Mouse (Mus musculus) NIH3T3 (cell line): Measurements from ENCODE around the gene Arl6ip5.

ENCODE experiments used
- DNase-seq: peaks from one replicate; pipeline ENCODE4 v3.0.0-alpha.2; 2012; ENCODE audit warnings: low read depth

The Arl6ip5 gene

DNA sequence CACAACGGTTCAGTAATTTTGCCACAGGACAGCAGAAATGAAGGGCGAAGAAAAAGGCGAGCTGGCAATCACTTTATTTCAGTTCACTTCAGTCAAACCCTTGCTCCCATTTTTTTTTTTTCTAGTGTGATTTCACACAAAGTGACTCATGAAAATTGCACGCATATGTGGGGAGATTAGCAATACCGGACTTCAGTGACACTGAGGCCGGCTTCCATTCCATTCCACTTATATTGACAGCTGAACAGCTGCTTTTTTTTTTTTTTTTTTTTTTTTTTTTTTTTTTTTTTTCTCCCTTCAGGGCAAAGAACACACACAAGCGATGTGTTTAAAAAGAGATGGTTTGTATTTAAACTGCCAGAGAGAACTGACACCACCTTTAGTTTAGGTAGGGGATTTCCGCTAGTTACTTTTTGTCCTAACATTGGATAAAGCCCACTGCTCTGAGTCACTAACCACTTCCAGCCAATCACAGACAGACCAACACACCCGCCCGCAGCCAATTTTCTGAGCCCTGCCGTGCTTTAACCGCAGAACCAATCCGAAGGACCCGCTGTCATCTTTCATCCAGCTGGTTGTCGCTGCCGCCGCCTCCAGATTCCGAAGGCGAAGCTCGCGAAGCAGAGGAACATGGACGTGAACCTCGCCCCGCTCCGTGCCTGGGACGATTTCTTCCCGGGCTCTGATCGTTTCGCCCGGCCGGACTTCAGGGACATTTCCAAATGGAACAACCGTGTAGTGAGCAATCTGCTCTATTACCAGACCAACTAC, at the start of gene Arl6ip5:
Gene Arl6ip5 (plus strand): TSS at position 499 of the 771 bp plus-strand sequence.
- DNase-seq = peak; percentile 97

DNA sequence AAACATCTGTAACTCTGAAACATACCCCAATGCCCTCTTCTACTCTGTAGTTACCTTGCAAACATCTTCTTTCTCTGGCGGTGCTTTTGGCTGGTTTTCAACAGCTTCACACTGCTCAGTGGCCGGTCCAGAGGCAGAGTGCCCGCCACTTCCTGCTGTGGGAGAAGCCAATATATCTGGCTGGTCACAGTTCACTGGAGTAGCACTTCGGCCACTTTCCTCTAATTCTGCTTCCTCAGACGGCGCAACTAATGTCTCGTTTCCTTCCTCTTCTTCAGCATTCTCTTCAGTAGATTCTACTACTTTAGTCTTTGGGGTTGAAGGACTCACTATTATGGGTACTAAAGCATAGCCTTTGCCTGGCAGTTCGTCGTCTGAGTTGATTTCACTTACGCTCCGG, 34.8 kb upstream of the Arl6ip5 start:
- no peak for DNase-seq

DNA sequence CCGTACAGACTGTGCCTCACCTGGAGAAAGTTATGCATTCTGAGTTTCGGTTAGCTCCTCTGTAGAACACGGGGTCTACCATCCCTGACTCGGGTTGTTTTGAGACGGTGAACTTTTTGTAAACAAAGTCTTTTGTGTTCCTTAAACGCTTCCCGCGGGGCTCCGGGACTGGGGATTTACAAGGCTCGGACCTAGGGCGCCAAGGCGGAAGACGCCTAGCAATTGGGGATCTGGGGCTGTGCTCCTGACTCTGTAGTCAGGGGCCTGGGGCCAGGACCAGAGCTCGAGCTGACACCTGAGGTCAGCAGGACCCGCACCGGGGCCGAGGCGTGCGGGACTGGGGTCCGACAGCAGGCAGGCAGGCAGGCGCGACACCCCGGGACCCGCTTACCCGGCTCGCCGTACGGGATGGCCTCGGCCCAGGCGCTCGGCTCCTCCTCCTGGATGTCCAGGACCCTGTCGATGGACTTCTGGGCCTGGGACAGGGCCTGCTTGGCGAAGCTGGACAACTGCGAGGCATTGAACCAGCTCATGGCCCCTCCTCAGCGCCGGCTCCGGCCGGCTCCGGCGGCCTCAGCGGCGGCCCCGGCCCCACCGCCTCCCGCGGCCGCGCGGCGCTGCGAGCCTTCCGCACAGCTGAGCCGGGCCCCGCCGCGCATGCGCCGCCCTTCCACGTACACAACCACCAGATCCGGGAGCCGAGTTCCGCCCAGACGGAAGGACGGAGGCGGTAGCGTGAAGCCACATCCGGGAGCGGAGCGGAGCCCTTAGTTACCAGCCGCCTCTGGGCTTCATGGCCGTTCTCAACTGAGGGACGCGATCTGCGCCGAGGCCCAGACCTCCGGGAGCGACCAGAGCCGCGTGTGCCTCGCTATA, 31.8 kb upstream of the Arl6ip5 start, which contains the start of gene Tmf1:
Gene Tmf1 (minus strand): TSS at position 632 of the 876 bp plus-strand sequence.
- peak; percentile 99 for DNase-seq

DNA sequence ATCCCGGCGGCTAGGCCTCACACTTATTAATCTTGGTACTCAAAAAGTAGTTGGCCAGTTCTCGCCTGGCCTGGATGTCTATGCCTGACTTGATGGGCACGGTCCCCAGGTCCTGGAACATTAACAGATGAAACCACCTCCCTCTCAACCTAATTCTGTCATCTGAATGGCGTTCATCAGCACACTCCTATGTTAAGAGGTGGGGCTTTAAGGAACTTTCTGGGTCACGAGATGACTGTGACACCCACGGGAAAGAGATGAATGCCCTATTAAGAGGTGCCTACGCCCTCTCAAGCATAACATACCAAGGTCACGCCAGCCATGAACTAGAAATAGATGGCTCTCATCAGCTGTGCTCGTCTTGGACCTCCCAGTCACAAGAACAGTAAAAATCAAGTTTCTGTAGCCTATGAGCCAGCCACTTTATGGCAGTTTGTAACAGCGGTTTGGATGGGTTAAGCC, 31.1 kb upstream of the Arl6ip5 start:
- DNase-seq = no peak

DNA sequence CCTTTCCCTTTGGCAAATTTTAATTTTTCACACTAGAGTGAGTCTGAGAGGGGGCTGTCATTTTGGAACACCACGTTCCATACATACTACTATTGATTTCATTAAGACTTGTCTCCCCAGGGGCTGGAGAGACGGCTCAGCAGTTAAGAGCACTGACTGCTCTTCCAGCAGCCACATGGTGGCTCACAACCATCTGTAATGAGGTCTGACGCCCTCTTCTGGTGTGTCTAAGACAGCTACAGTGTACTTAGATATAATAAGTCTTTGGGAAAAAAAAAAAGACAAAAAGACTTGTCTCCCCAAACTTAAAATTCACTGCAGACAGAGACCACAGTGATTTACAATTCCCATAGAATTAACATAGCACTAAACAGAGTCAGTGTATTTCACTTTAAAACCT, 10.1 kb upstream of the Arl6ip5 start:
- DNase-seq = no peak

DNA sequence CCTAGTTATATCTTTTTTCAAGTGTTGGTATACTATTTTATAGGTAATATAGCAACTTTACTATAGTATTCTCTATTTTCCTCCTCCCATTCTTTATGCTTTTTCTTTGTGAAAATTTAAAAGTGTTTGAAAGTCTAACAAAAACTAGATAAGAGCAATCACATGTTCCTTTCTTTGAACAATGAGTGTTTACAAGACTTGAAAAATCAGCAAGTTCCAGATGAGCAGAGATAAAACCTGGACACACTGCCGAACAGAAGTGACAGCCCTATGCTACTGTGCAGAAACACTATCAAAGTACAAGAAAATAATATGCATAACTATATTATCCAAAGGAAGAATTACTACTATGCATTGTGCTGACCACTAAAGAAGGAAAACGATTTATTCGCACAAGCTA, 8.0 kb upstream of the Arl6ip5 start:
- no peak for DNase-seq

DNA sequence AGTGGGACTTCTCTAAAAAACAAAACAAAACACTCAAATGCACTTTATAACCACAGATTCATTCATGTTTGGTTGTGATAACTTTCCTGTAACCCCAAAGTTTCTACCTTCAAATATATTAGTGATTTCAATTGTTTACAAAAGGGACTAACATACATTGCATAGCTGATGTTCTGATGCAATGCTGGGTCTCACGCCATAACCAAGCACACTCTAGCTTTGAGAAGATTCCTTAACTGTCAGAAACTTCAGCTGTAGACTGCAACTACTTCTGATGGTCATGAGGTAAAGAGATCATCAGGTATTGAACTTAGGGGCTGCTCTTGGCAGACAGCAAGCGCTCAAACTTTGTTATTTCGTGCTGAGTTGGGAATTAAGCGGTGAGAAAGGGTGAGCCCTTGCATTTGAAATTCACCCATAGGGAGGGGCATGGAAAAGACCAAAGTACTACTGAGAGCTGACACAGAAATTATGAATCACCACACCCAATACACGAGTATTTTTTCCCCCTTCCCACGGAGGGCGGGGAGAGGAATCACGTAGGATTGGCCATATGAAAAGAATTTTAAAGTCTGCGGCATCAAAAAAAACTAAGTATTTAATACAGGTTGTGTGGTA, 6.1 kb upstream of the Arl6ip5 start:
- peak; percentile 53 for DNase-seq

DNA sequence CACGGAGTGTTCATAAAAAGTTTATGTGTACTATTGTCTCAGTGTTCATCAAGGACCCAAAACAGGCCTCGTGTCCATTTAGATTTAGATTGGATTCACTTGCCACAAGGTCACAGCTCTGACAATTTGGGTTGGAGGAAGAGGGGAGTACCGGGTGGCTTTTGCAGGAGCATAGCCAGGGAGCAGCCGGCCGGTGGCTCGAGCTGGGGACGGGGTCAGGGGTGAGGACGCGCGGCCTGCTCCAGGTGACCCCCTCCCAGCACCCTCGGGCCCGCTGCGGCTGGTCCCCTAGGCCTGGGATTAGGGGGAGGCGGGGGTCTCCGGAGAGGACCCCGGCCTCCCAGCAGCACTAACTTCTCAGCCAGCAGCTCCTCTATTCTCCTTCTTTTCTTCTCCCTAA, 5.5 kb upstream of the Arl6ip5 start:
- DNase-seq = peak; percentile 31

DNA sequence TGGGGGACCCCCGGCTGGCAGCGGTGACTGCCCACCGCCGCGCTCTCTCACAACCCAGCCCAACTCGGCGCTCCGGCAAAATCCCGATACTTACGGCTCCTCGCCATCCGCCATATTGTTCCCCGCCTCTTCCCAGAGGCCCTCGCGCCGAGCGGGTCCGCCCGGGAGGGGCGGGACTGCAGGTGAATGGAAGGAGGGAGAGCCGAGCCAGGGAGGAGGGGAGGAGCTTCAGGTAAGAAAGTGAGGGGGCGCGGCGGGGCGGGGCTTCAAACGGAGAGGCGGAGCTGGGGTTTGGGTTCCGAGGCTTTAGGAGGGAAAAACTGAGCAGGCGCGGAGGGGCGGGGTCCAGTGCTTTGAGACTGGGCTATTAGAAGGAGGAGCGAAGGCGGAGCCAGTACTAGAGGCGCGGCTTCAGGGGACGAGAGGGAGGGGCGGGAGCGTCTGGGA, 5.0 kb upstream of the Arl6ip5 start, which contains the start of gene Uba3:
Gene Uba3 (minus strand): TSS at position 209 of the 447 bp plus-strand sequence.
- DNase-seq = peak; percentile 100

DNA sequence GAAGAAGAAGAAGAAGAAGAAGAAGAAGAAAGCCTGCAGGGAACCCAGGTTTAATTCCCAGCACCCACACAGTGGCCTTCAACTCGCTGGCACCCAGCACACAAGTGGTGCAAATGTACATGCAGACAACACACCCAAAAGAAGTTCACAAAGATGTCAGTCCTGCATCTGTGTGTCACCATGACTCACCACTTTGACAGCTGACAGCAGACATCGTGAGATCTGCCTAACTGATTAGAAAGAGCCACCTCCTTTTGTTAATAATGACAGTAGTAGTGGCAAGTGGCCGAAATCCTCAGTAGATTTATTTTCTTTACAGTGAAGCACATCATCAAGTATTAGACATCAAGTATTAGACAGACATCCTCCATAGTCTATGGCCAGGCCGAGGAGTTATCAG, 3.4 kb upstream of the Arl6ip5 start:
- peak; percentile 29 for DNase-seq

DNA sequence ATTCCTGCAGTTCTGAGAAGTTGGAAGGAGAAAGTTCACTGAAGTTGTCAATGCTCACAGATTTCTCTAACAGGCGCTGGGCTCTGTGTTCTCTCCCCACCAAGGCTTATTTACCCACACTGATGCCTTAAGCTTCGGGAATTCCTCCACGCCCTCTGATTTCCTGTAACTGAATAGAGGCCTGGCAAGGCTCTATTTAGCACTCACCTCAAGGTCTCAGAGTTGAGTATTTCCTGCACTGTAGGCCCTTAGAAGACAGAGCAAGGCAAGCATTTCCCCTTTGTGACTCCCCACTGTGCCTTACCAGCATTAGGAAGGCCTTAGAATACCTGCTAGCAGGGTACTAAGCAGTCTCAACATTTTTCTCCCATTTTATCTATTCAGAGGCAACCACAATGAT, 2.1 kb upstream of the Arl6ip5 start:
- no peak for DNase-seq

DNA sequence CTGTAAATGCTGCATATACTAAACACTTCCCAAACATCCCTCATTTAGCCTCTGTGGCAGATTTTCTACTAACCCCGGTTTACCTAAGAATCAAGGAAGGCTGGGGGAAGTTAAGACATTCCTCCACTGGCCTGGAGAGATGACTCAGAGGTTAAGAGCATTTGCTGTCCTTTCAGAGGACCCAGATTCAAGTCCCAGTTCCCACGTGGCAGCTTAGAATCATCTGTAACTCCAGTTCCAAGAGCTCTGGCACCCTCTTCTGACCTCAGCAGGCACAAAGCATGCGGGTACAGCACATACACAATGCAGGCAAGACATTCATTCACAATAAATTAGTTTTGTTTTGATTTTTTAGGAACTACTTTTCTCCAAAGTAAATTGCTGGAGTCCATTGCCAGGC, 1.3 kb upstream of the Arl6ip5 start:
- DNase-seq = peak; percentile 55

DNA sequence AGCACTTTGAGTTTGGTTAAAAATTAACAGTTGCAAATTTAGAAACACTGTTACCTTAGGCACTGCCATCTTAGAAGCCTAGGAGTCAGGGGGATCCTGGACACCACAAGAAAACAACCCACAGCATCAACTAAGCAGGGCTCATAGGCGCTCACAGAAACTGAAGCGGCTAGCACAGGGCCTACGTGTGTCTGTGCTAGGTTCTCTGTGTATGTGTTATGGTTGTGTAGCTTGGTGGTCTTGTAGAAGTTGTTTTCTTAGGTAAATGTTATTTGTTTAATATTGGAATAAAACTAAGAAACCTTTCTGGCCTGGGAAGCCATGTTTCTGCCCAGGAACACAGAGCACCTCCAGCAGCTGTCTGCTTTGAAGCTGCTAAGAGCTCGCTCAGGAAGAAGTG, 738 bp upstream of the Arl6ip5 start:
- DNase-seq = no peak

DNA sequence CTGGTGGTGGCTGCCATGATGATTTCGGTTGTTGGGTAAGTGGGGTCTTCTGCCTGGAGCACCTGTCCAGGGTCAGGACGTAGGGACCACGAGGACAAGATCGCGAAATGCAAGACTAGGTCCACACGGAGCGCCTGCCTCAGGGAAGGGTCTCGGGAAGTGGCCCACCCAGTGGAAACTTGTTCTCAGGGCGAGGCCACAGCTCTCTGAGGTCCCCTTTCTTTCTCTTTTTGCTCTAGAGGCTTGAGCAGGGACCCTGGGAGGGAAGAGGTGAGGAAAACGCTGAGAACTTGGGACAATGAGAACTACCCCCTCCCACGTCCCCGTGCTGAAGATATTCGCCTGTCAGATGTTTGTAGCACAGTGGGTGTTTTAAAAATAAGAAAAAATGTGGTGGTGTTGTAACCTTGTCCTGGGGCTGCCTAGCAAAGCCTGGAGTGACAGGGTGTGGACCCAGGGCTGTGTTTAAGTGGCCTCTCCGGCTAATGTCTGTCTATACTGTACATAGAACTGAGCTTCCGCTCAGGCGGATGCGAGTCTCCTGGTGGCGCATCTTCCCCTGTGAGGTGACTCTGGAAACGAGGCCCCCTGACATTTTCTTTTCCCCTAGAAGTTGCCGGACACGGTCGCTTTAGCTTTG, 593 bp downstream of the Arl6ip5 start:
- peak; percentile 35 for DNase-seq

DNA sequence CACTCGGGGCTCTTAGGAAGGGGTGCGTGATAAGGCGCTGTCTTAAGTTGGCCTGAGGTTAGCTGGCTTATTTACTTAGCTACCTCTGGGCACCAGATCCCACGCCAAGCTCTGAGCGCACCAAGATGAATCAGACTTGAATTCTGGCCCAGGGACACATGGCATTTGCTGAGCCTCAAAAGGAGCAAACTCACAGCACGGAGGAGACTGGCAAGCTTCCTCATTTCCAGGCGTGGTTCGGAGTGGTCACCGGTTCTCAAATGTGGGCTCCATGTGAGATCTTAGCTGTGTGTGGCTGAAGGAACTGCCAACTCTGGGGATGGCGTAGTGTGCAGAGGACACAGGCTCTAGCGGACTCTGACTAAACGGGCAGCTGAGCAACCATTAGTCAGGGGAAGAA, 1.5 kb downstream of the Arl6ip5 start:
- peak; percentile 90 for DNase-seq

DNA sequence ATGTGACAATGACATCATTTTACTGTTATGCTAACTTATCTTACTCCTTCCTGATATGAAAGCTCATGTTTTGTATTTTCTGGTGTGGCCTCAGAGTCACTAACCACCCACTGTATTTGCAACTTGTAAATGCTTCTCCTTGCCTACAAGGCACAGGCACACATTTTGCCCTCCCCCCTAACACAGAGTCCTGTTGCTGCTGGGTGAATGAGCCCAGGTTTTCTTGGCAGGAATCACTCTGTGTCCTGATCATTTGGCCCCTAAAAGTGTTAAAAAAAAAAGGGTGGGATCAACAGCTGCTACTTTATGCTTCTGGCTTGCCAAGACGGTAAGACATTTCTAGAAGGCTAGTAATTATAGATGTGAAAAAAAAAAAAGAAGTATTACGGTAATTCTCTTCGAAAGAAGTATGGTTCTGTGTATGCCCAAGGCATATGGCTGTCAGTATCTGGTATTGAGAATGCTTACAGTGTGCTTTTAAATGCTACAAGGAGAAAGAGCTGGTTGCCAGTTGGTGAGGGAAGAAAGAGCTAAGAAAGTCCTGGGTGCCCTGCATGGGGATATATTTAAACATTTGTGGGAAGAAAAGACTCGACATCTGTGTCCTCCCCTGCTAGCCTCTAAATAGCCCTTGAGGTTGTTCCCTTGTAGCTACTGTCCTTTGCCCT, 5.8 kb downstream of the Arl6ip5 start:
- DNase-seq = no peak

DNA sequence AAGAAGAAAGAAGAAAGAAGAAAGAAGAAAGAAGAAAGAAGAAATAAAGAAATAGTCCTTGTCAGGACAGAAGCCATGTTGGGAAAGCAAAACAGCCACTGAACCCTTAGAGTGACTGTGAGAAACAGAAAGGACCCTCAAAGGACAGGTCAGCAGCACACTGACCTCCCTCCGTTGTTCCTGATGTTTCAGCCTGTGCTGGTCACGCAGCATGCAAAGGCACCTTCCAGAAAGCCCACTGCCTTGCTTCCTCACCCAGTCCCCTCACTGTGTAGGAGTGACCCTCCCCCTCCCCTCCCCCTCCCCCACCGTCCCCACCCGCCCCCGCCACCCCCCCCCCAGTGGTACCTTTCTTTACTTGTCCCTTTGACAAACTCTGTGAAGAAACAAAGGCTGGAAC, 10.2 kb downstream of the Arl6ip5 start:
- no peak for DNase-seq

DNA sequence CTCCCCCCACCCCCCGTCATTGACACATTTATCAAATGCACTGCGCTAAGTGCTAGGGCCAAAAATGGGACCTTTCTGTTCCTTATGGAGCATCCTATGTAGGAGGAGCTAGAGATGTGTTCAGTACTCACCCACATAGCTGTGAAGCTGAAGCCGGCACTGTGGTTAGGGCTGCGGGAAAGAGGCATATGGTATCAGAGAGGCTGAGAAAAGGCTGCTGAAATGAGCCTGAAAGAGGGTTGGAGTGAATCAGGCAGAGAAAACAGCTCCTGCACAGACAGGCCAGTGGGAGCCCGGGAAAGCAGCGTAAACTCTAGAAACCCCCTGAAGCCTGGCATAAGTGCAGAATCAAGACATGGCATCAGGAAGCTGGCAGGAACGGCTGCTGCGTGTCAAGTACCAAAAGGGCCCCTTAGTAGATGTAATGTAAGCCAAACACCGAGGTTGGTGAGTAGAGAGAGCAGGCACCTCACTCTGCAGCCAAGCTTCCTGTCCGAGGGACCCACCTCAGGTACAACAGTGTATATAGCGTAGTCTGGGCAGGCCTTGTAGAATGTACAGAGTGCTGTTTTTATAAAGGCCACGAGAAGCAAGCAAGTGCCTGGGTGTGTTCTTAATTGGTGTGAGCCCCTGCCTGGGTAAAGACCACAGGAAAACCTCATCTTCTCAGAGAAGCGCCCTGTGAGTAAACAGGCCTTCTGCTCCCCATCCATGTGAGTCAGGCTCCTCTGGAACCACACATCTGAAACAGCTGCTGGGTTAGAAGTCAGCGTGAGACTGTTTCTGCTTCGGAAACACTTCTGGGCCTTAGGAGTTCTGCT, 10.9 kb downstream of the Arl6ip5 start:
- DNase-seq = peak; percentile 63

DNA sequence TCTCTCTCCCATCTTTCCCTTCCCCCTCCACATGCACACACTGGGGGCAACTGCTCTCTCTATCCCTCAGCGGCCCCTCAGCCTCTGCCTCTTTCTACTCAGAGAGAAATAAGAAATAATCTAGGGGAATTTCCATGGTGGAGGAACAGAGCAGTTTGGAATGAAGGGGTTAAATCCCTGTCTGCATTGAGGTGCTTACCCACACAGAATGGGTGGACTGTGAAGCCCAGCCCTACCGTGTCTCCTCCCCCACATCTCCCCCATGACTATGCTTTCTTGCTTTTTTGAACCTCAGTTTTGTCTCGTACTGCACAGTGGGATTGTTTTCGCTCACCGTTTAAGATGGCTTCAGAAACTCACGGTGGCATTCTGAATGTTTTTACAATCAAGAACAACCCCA, 11.8 kb downstream of the Arl6ip5 start:
- DNase-seq = peak; percentile 35

DNA sequence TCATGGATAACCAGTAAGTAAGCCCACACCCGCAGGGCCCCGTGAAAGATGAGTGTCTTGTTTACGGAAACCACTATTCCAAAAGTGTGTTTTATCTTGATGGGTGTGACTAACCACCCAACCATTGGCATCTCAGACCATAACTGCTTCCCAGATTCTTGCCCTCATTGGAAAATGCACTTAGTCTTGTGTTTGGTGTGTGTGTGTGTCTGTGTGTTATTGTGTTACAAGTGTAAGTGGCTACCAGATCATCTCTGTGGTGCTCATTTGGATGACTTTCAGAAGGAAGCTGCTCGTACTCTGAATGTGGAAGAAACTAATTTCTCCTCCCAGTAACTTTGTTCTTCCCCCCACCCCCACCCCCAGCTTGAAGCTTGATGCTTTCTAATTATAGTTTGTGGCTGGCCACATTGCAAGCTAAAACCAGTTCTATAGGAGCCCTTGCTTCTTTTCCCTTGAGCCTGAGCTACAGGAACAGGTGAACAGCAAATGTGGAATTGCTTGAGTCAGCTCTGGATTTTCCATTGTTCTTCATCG, 12.5 kb downstream of the Arl6ip5 start:
- peak; percentile 79 for DNase-seq
